Mouse (Mus musculus) embryonic facial prominence, embryonic 11.5 days (tissue): ENCODE measurements around the gene Zfp318. TPM values are rescaled to one million over a fixed set of nuclear protein-coding genes. Genes with fewer than 3 reads are reported as not detected.

Experiments used
- ATAC-seq: fragments of 200-750 bp; cut with Nextera tagmentation; replicated peaks from 2 replicates; pipeline ENCODE4 v1.8.0; 2017; ENCODE audit warnings: low read depth; ENCODE audit not compliant: insufficient number of reproducible peaks, low FRiP score, low TSS enrichment
- DNase-seq: peaks from one replicate; pipeline ENCODE4 v3.0.0-alpha.2; 2015; ENCODE audit warnings: low spot score
- H3K27ac ChIP-seq: fragments of 300-500 bp; sonication (generic); replicated peaks from 2 replicates; pipeline ENCODE4 v1.5.1; 2014; ENCODE audit warnings: mild to moderate bottlenecking, low read depth, low read length, control low read depth
- H3K27me3 ChIP-seq: fragments of 300-500 bp; sonication (generic); 2 replicates; pipeline ENCODE4 v1.6.1; 2014; ENCODE audit warnings: mild to moderate bottlenecking, low read length, moderate library complexity, mixed read lengths; ENCODE audit not compliant: control insufficient read depth, insufficient read depth
- H3K36me3 ChIP-seq: fragments of 300-500 bp; sonication (generic); replicated peaks from 2 replicates; pipeline ENCODE4 v1.6.1; 2014; ENCODE audit warnings: low read depth, mild to moderate bottlenecking, low read length, moderate library complexity, mixed read lengths; ENCODE audit not compliant: control insufficient read depth, insufficient read depth
- H3K4me1 ChIP-seq: fragments of 300-500 bp; sonication (generic); 2 replicates; pipeline ENCODE4 v1.6.1; 2014; ENCODE audit warnings: low read length, mixed read lengths; ENCODE audit not compliant: control insufficient read depth, insufficient read depth
- H3K4me2 ChIP-seq: fragments of 300-500 bp; sonication (generic); 2 replicates; pipeline ENCODE4 v1.6.1; 2014; ENCODE audit warnings: low read depth, mild to moderate bottlenecking, control low read depth, low read length, moderate library complexity
- H3K4me3 ChIP-seq: fragments of 300-500 bp; sonication (generic); 2 replicates; pipeline ENCODE4 v1.5.1; 2014; ENCODE audit warnings: low read depth, low read length, control low read depth
- H3K9ac ChIP-seq: fragments of 300-500 bp; sonication (generic); replicated peaks from 2 replicates; pipeline ENCODE4 v1.6.1; 2014; ENCODE audit warnings: mild to moderate bottlenecking, control low read depth, low read length
- H3K9me3 ChIP-seq: fragments of 300-500 bp; sonication (generic); replicated peaks from 2 replicates; pipeline ENCODE4 v1.6.1; 2016; ENCODE audit warnings: mild to moderate bottlenecking, low read length, inconsistent platforms, mixed read lengths; ENCODE audit not compliant: control insufficient read depth
- WGBS: fragments of 180-500 bp; shearing (Covaris S2); extraction: QIAGEN DNeasy Blood & Tissue Kit; methylation state at CpG from one replicate; pipeline ENCODE4 v1.1.7; 2014; 5-methylcytosine and 5-hydroxymethylcytosine counted together
- polyA plus RNA-seq: library from polyadenylated mRNA; unstranded; fragments of >200 nt; fragmentation: Nextera tagmentation; extraction: Ambion mirVana; gene quantifications from 2 replicates; pipeline ENCODE4 v1.2.1, GENCODE M21; 2014

Zfp318 gene
- polyA plus RNA-seq, 1 experiment from 2014 or later: 12.1 TPM

DNA sequence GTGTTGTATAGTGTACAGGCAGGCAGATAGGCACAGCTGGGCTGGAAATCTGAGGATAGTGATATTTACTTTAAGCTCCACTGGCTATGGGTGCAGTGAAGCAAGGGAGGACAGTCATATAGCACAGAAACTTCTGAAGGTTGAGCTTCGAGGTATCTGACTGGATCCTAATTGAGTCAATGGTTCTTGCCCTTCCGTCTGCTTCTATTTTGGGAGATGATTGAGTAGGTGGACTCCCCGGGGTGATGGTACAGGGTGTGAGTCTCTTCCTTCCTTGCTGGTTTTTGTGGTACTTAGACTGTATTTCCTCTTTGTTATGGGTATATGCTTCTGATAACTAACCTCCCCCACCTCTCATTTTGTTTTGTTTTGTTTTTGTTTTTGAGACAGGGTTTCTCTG is 4.7 kb downstream of the Zfp318 start:
- peaks cover 3% of the 10 kb centered on the region; the same call in 1 of the 2 replicates for H3K4me1 ChIP-seq
- no peak overlapping the region for H3K4me2 ChIP-seq
- H3K9me3 ChIP-seq: no peaks in the 10 kb centered on the region
- no peak overlapping the region for H3K9ac ChIP-seq
- no peak for DNase-seq
- no peak overlapping the region for H3K4me3 ChIP-seq
- no peak overlapping the region for H3K27ac ChIP-seq
- no peaks in the 10 kb centered on the region; the same call in 1 of the 2 replicates for H3K36me3 ChIP-seq
- WGBS: 94% methylated on average over 3 of the region's 3 CpGs
- no peak for ATAC-seq
- no peaks in the 10 kb centered on the region for H3K27me3 ChIP-seq

DNA sequence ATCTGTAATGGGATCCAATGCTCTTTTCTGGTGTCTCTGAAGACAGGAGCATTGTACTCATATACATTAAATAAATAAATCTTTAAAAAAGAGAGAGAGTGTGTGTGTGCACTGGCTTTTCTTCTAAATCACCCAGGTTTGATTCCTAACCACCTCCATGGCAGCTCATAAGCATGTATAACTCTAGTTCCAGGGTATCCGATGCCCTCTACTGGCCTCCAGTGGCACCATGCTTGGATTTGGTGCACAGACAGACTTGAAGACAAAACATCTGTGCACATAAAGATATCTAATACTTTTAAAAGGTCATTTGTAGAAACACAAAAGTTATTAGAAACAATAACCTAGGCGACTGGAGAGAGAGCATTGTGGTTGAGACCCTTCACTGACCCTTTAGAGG is 9.5 kb downstream of the Zfp318 start:
- Histone ChIP-seq H3K27me3 (no peaks in the 10 kb centered on the region), H3K36me3 (no peaks in the 10 kb centered on the region; the same call in 1 of the 2 replicates), H3K4me1 (no peaks in the 10 kb centered on the region), H3K9ac (no peak overlapping the region), H3K27ac (no peak overlapping the region), H3K4me3 (no peak overlapping the region), H3K4me2 (no peak overlapping the region), H3K9me3 (no peaks in the 10 kb centered on the region)
- DNase-seq (peak; percentile 62), ATAC-seq (no peak)
- WGBS: 52% methylated on average over 2 of the region's 2 CpGs

DNA sequence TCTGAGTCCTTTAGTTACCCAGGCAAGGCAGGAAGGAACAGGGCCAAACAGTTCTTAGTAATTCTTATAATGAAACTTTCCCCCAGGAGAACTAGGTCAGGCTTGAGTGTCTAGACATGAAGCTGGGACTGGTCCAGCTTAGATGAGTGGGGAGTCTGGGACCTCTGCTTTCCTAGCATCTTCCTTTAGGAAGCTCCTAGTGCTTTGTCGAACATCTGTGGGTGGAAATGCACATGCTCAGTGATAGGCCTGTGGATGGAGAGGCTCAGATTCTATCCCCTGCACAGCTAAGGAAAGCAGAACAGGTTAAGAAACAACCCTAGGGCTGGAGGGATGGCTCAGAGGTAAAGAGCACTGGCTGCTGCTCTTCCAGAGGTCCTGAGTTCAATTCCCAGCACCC is 11.1 kb downstream of the Zfp318 start:
- no peak for ATAC-seq
- H3K9ac ChIP-seq: no peak overlapping the region
- no peak for DNase-seq
- H3K4me1 ChIP-seq: no peaks in the 10 kb centered on the region
- 84% methylated on average over 1 of the region's 1 CpGs for WGBS
- H3K4me2 ChIP-seq: no peak overlapping the region
- no peaks in the 10 kb centered on the region for H3K27me3 ChIP-seq
- no peaks in the 10 kb centered on the region; the same call in 1 of the 2 replicates for H3K36me3 ChIP-seq
- H3K4me3 ChIP-seq: no peak overlapping the region
- H3K27ac ChIP-seq: no peak overlapping the region
- no peaks in the 10 kb centered on the region for H3K9me3 ChIP-seq

DNA sequence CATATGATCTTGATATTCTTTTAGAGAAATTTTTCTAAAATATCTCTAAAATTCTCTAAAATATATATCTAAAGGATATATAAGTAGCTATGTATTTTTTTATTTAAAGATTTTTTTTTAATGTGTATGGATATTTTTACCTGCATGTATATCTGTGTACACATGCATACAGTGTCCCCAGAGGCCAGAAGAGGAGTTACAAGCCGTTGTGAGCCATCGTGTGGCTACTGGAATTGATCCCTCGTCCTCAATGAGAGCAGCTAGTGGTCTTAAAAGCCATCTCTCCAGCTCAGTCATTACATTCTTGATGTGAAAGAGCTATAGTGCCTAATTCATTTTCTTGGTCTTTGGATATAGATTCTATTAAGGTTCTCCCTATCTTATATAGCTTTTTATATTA is 24.9 kb downstream of the Zfp318 start:
- no peak for ATAC-seq
- no peaks in the 10 kb centered on the region for H3K4me1 ChIP-seq
- WGBS: 38% methylated on average over 3 of the region's 3 CpGs
- H3K4me3 ChIP-seq: no peak overlapping the region
- H3K27me3 ChIP-seq: no peaks in the 10 kb centered on the region
- peak; percentile 28 for DNase-seq
- no peak overlapping the region for H3K27ac ChIP-seq
- no peak overlapping the region for H3K4me2 ChIP-seq
- peaks cover 11% of the 10 kb centered on the region for H3K36me3 ChIP-seq
- H3K9ac ChIP-seq: no peak overlapping the region
- H3K9me3 ChIP-seq: no peaks in the 10 kb centered on the region

DNA sequence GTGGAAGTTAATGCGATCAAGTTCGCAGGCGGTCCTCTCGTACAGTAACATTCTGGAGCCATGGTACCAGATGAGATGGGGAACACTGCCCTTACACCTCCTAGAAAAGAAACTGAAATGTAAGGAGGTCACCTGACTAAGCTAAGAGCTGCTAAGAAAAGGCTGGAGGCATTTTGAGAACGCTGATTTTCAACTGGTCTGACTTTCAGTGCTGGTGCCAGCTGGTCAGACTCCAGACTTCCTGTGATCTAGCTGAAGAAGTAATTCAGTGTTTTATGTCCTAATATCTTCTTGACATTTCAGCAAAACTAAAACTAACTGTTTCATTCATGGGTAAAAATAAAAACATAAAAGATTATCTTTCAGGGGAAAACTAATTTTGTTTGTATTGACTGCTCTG is 35.1 kb downstream of the Zfp318 start:
- peaks cover 2% of the 10 kb centered on the region; the same call in 1 of the 2 replicates for H3K36me3 ChIP-seq
- H3K27me3 ChIP-seq: no peaks in the 10 kb centered on the region
- H3K4me1 ChIP-seq: no peaks in the 10 kb centered on the region
- H3K9ac ChIP-seq: no peak overlapping the region
- DNase-seq (no peak), ATAC-seq (no peak)
- H3K4me3 ChIP-seq: no peak overlapping the region
- WGBS: 83% methylated on average over 5 of the region's 5 CpGs
- no peaks in the 10 kb centered on the region for H3K9me3 ChIP-seq
- no peak overlapping the region for H3K4me2 ChIP-seq
- no peak overlapping the region for H3K27ac ChIP-seq

DNA sequence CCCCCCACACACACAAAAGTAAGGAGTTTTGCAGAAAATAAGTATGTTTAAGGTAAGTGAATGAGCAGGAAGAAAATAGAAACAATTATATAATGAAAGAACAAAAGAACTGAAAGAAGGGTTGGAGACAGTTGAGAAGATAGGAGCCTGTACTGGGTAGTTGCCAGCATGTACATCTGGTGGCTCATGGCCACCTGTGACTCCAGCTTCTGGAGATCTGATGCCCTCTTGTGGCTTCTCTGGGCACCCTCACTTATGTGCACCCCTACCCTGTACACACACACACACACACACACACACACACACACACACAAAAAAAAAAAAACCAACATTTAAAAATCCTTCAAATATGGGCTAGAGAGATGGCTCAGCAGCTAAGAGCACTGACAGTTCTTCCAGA is 36.2 kb downstream of the Zfp318 start:
- Histone ChIP-seq H3K4me1 (no peaks in the 10 kb centered on the region), H3K4me2 (no peak overlapping the region), H3K27ac (no peak overlapping the region), H3K36me3 (no peaks in the 10 kb centered on the region), H3K27me3 (no peaks in the 10 kb centered on the region), H3K9me3 (no peaks in the 10 kb centered on the region), H3K9ac (no peak overlapping the region), H3K4me3 (no peak overlapping the region)
- DNase-seq (no peak), ATAC-seq (no peak)

DNA sequence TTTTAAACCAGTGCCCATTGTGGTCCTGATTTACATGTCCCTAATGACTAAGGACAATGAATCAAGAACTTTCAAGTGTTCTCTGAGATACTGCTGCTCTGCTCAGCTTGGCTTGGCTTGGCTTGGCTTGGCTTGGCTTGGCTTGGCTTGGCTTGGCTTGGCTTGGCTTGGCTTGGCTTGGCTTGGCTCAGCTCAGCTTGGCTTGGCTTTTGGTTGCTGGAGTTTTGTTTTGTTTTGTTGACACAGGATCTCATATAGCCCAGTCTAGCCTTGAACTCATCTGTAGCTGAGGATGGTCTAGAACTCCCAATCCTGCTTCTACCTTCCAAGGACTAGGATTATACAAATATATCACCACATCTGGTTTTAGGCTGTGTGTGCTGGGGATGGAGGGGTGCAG is 43.0 kb downstream of the Zfp318 start:
- Histone ChIP-seq H3K27ac (no peak overlapping the region), H3K9me3 (no peaks in the 10 kb centered on the region), H3K36me3 (no peaks in the 10 kb centered on the region), H3K4me1 (no peaks in the 10 kb centered on the region), H3K4me3 (no peak overlapping the region), H3K27me3 (no peaks in the 10 kb centered on the region), H3K4me2 (no peak overlapping the region), H3K9ac (no peak overlapping the region)
- DNase-seq (no peak), ATAC-seq (no peak)

DNA sequence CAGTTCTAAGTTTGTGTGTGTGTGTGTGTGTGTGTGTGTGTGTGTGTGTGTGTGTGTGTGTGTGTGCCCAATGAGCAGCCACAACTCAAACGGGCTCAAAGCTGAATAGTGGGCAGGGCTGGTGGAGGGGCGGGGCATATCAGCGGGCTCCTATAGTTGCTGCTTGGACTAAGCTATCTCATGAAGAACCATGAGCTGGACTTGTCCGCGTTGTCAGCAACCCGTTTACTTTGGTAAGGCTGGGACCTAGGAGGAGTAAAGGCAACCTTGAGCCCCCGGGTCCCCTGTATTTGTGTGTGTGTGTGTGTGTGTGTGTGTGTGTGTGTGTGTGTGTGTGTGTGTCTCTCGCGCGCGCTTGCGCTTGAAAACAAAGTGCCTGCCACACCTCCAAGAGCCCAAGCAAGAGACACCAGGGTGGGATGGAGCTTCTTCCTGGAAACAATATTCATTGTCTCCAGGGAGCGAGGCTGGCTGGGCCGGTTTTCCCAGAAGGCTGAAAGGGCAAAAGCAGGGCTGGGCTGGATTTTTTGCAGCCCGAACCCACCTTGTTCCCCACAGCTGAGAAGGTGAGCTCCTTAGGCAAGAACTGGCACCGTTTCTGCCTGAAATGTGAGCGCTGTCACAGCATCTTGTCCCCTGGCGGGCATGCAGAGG is 45.4 kb downstream of the Zfp318 start, which contains the start of gene Crip3:
Crip3 (plus strand) TSS at position 166 of the 654 bp plus-strand sequence.
- no peak within 1 kb of the TSS for H3K9ac ChIP-seq

More for the DNA sequence above, 45.4 kb downstream of the Zfp318 start, which contains the start of gene Crip3:
- H3K4me3 ChIP-seq: peak within 1 kb of the TSS; percentile 9; the same call in 1 of the 2 replicates
- no peaks in the 10 kb centered on the region for H3K9me3 ChIP-seq
- no peaks in the 10 kb centered on the region for H3K36me3 ChIP-seq
- H3K4me2 ChIP-seq: peak within 1 kb of the TSS; percentile 32
- ATAC-seq (no peak), DNase-seq (peak; percentile 51)
- WGBS: 7% methylated on average over 18 of the region's 18 CpGs
- H3K4me1 ChIP-seq: no peaks in the 10 kb centered on the region
- H3K27ac ChIP-seq: no peak within 1 kb of the TSS
- no peaks in the 10 kb centered on the region for H3K27me3 ChIP-seq
